Mouse (Mus musculus) MEL (cell line): ENCODE measurements around the gene Lamtor5. TPM values are rescaled to one million over a fixed set of nuclear protein-coding genes. Genes with fewer than 3 reads are reported as not detected.

Source experiments
- DNase-seq: peaks from one replicate; pipeline ENCODE4 v3.0.0; 2011; ENCODE audit warnings: low read depth, low spot score
- H3K27ac ChIP-seq: 2 replicates; pipeline ENCODE4 v1.5.1; 2012; ENCODE audit warnings: low read depth, mild to moderate bottlenecking, control low read depth, low read length, moderate library complexity; ENCODE audit not compliant: control insufficient read depth
- H3K27me3 ChIP-seq, 2 experiments: fragments of 150-350 bp in 1 of 2; sonication (generic) in 1 of 2; 2 replicates each; pipeline ENCODE4 v1.6.1; 2012; ENCODE audit warnings: low read length in 2 of 2, mild to moderate bottlenecking in 2 of 2, improper control_type of control experiment in 1 of 2, moderate library complexity in 1 of 2; ENCODE audit not compliant: insufficient read depth in 2 of 2, control insufficient read depth in 1 of 2
- H3K36me3 ChIP-seq, 2 experiments: 2 replicates each; pipeline ENCODE4 v1.6.1; 2012 to 2014; ENCODE audit warnings: low read length in 2 of 2, improper control_type of control experiment in 1 of 2, inconsistent platforms in 1 of 2, mild to moderate bottlenecking in 1 of 2; ENCODE audit not compliant: insufficient read depth in 2 of 2, control insufficient read depth in 1 of 2
- H3K4me1 ChIP-seq, 2 experiments: fragments of 150-350 bp in 1 of 2; sonication (generic) in 1 of 2; 2 replicates each; pipeline ENCODE4 v1.6.1; 2012; ENCODE audit warnings: low read length in 2 of 2, improper control_type of control experiment in 1 of 2, mild to moderate bottlenecking in 1 of 2; ENCODE audit not compliant: insufficient read depth in 2 of 2, control insufficient read depth in 1 of 2
- H3K4me3 ChIP-seq, 2 experiments: fragments of 150-350 bp in 1 of 2; sonication (generic) in 1 of 2; 2 replicates each; pipeline ENCODE4 v1.5.1; 2012; ENCODE audit warnings: low read depth in 2 of 2, low read length in 2 of 2, mild to moderate bottlenecking in 2 of 2, moderate library complexity in 2 of 2, control low read depth in 1 of 2, improper control_type of control experiment in 1 of 2; ENCODE audit not compliant: control insufficient read depth in 1 of 2, insufficient read depth in 1 of 2
- H3K79me2 ChIP-seq: 2 replicates; pipeline ENCODE4 v1.6.1; 2012; ENCODE audit warnings: mild to moderate bottlenecking, low read length, moderate library complexity; ENCODE audit not compliant: control insufficient read depth, poor library complexity, insufficient read depth
- H3K9ac ChIP-seq: 2 replicates; pipeline ENCODE4 v1.6.1; 2012; ENCODE audit warnings: low read depth, mild to moderate bottlenecking, control low read depth, low read length, moderate library complexity; ENCODE audit not compliant: control insufficient read depth, poor library complexity, severe bottlenecking
- H3K9me3 ChIP-seq: fragments of 150-350 bp; sonication (generic); replicated peaks from 2 replicates; pipeline ENCODE4 v1.6.1; 2012; ENCODE audit warnings: mild to moderate bottlenecking, low read length, improper control_type of control experiment, moderate library complexity; ENCODE audit not compliant: insufficient read depth
- CTCF ChIP-seq, 3 experiments: IDR thresholded peaks in 2 of 3; conservative IDR thresholded peaks in 1 of 3; 2 replicates each; pipeline ENCODE4 v1.5.1; 2011 to 2012; ENCODE audit warnings: low read length in 3 of 3, low read depth in 2 of 3, mild to moderate bottlenecking in 2 of 3, improper control_type of control experiment in 1 of 3, inconsistent platforms in 1 of 3, mixed read lengths in 1 of 3, moderate library complexity in 1 of 3; ENCODE audit not compliant: control insufficient read depth in 1 of 3, insufficient read depth in 1 of 3, poor library complexity in 1 of 3, severe bottlenecking in 1 of 3
- E2F4 ChIP-seq: IDR thresholded peaks from 2 replicates; pipeline ENCODE4 v1.6.1; 2011; ENCODE audit warnings: low read depth, low read length, improper control_type of control experiment, borderline replicate concordance
- EP300 ChIP-seq, 2 experiments: IDR thresholded peaks; 2 replicates each; pipeline ENCODE4 v1.6.1; 2011; ENCODE audit warnings: improper control_type of control experiment in 2 of 2, low read length in 2 of 2, low read depth in 1 of 2, mild to moderate bottlenecking in 1 of 2
- ETS1 ChIP-seq: IDR thresholded peaks from 2 replicates; pipeline ENCODE4 v1.6.1; 2012; ENCODE audit warnings: low read depth, mild to moderate bottlenecking, inconsistent platforms, low read length, improper control_type of control experiment, moderate library complexity
- HCFC1 ChIP-seq: IDR thresholded peaks from 2 replicates; pipeline ENCODE4 v1.6.1; 2012; ENCODE audit warnings: low read depth, mild to moderate bottlenecking, inconsistent platforms, low read length, improper control_type of control experiment, moderate library complexity
- JUND ChIP-seq: IDR thresholded peaks from 2 replicates; pipeline ENCODE4 v1.6.1; 2011; ENCODE audit warnings: low read depth, mild to moderate bottlenecking, improper control_type of control experiment, low read length
- MAX ChIP-seq: IDR thresholded peaks from 2 replicates; pipeline ENCODE4 v1.6.1; 2011; ENCODE audit warnings: low read length, improper control_type of control experiment
- MAZ ChIP-seq: IDR thresholded peaks from 2 replicates; pipeline ENCODE4 v1.6.1; 2012; ENCODE audit warnings: low read depth, mild to moderate bottlenecking, inconsistent platforms, low read length, improper control_type of control experiment
- MXI1 ChIP-seq: IDR thresholded peaks from 2 replicates; pipeline ENCODE4 v1.6.1; 2011; ENCODE audit warnings: mild to moderate bottlenecking, low read depth, low read length, improper control_type of control experiment
- POLR2A ChIP-seq, 2 experiments: IDR thresholded peaks; 2 replicates each; pipeline ENCODE4 v1.6.1; 2011 to 2012; ENCODE audit warnings: low read length in 2 of 2, mild to moderate bottlenecking in 2 of 2, control low read depth in 1 of 2, improper control_type of control experiment in 1 of 2, low read depth in 1 of 2, moderate library complexity in 1 of 2; ENCODE audit not compliant: control insufficient read depth in 1 of 2, insufficient read depth in 1 of 2, poor library complexity in 1 of 2
- POLR2AphosphoS5 ChIP-seq: IDR thresholded peaks from 2 replicates; pipeline ENCODE4 v1.6.1; 2012; ENCODE audit warnings: low read depth, borderline replicate concordance, mild to moderate bottlenecking, inconsistent platforms, low read length, moderate library complexity, mixed read lengths
- RCOR1 ChIP-seq: IDR thresholded peaks from 2 replicates; pipeline ENCODE4 v1.6.1; 2012; ENCODE audit warnings: low read depth, mild to moderate bottlenecking, inconsistent platforms, low read length, improper control_type of control experiment
- SIN3A ChIP-seq: IDR thresholded peaks from 2 replicates; pipeline ENCODE4 v1.6.1; 2012; ENCODE audit warnings: low read length, improper control_type of control experiment, inconsistent platforms
- ZKSCAN1 ChIP-seq: IDR thresholded peaks from 2 replicates; pipeline ENCODE4 v1.6.1; 2012; ENCODE audit warnings: low read depth, mild to moderate bottlenecking, inconsistent platforms, low read length, improper control_type of control experiment, moderate library complexity
- ZMIZ1 ChIP-seq: IDR thresholded peaks from 2 replicates; pipeline ENCODE4 v1.6.1; 2012; ENCODE audit warnings: low read depth, mild to moderate bottlenecking, inconsistent platforms, low read length, improper control_type of control experiment, moderate library complexity
- polyA plus RNA-seq, 2 experiments: library from polyadenylated mRNA; stranded (reverse) in 1 of 2; unstranded in 1 of 2; fragments of >175 nt in 1 of 2; fragments of >200 nt in 1 of 2; gene quantifications; 2 replicates each; pipeline versions ENCODE4 v1.2.1 to v1.2.4; 2012; ENCODE audit warnings: low replicate concordance in 2 of 2, low read depth in 1 of 2; ENCODE audit not compliant: insufficient read length in 2 of 2, insufficient read depth in 1 of 2, missing spikeins in 1 of 2
- total RNA-seq: library from RNA; depleted of rRNA; stranded (reverse); fragments of 300-350 nt; gene quantifications from 2 replicates; pipeline ENCODE4 v1.2.3, GENCODE M21; 2012

The Lamtor5 gene
- total and polyA plus RNA-seq, 3 experiments = 104 to 170 (median 129) TPM

GRCm38 (mm10) chr3:107330503-107331424, 52.1 kb downstream of the Lamtor5 start:
- DNase-seq = peak; percentile 63
- TF ChIP-seq RCOR1 (0 out of 2 replicates have a peak, but pooled peaks have one; percentile 13), JUND (no peak), MXI1 (0 out of 2 replicates have a peak, but pooled peaks have one; percentile 27), ZKSCAN1 (no peak), EP300 (IDR thresholded peaks at IDR 0.05; ENCODE audit: low read depth in 1 of 2, low read length in 2 of 2) (0 out of 4 replicates have a peak, but pooled peaks of 1 of the 2 experiments have one; percentile 17), SIN3A (peak; percentile 50; the same call in 1 of the 2 replicates), ZMIZ1 (no peak)
- TF ChIP-seq, all 39 proteins: peak for 4
- Histone ChIP-seq H3K9me3 (no peaks in the 10 kb centered on the region), H3K79me2 (peaks cover 51% of the 10 kb centered on the region), H3K4me3 (peak overlapping the region; percentile 62 to 95), H3K4me1 (peaks cover 3 to 10% of the 10 kb centered on the region in 2 experiments; a peak in 3 of 4 replicates), H3K36me3 (peaks cover 30 to 31% of the 10 kb centered on the region in 2 experiments), H3K27me3 (no peaks in the 10 kb centered on the region), H3K27ac (no peak overlapping the region; the same call in 1 of the 2 replicates), H3K9ac (peak overlapping the region; percentile 98)

GRCm38 (mm10) chr3:107331746-107332126, 53.1 kb downstream of the Lamtor5 start:
- peaks cover 25 to 26% of the 10 kb centered on the region in 2 experiments for H3K36me3 ChIP-seq
- TF ChIP-seq RCOR1 (no peak), MXI1 (no peak), ZMIZ1 (no peak), E2F4 (no peak)
- TF ChIP-seq, all 39 proteins: peak for 0
- Histone ChIP-seq H3K27me3 (no peaks in the 10 kb centered on the region), H3K4me3 (peak overlapping the region; percentile 62 to 95), H3K27ac (no peak overlapping the region; the same call in 1 of the 2 replicates), H3K79me2 (peaks cover 46% of the 10 kb centered on the region), H3K9me3 (no peaks in the 10 kb centered on the region), H3K4me1 (peaks cover 0 to 9% of the 10 kb centered on the region in 2 experiments; a peak in 2 of 4 replicates), H3K9ac (peak overlapping the region; percentile 98)
- peak; percentile 35 for DNase-seq

GRCm38 (mm10) chr3:107332127-107332959, 53.7 kb downstream of the Lamtor5 start:
- peak overlapping the region; percentile 98 for H3K9ac ChIP-seq
- peaks cover 0 to 3% of the 10 kb centered on the region in 2 experiments; a peak in 2 of 4 replicates for H3K4me1 ChIP-seq
- no peaks in the 10 kb centered on the region for H3K27me3 ChIP-seq
- H3K36me3 ChIP-seq = peaks cover 20 to 21% of the 10 kb centered on the region in 2 experiments
- TF ChIP-seq ETS1 = no peak
- TF ChIP-seq HCFC1 = no peak
- TF ChIP-seq POLR2A (IDR thresholded peaks at IDR 0.05; ENCODE audit: control insufficient read depth in 1 of 2, insufficient read depth in 1 of 2, low read depth in 1 of 2, low read length in 2 of 2, poor library complexity in 1 of 2) = 0 out of 4 replicates have a peak, but pooled peaks of 1 of the 2 experiments have one; percentile 73
- TF ChIP-seq MXI1 = peak; percentile 51; the same call in 1 of the 2 replicates
- peak; percentile 10 for TF ChIP-seq MAX
- TF ChIP-seq CTCF (IDR thresholded peaks at IDR 0.05 in 2 of 3, conservative IDR thresholded peaks at IDR 0.05 in 1 of 3; ENCODE audit: control insufficient read depth in 1 of 3, insufficient read depth in 1 of 3, low read depth in 2 of 3, low read length in 3 of 3, poor library complexity in 1 of 3, severe bottlenecking in 1 of 3) = no peak
- no peak for TF ChIP-seq E2F4
- TF ChIP-seq POLR2AphosphoS5 = no peak
- TF ChIP-seq MAZ = no peak
- no peaks in the 10 kb centered on the region for H3K9me3 ChIP-seq
- H3K79me2 ChIP-seq = peaks cover 44% of the 10 kb centered on the region
- peak overlapping the region; percentile 91 for H3K27ac ChIP-seq
- peak; percentile 51 for DNase-seq
- peak overlapping the region; percentile 62 to 95 for H3K4me3 ChIP-seq
